Mouse (Mus musculus): Measurements from ENCODE around the gene Oosp1. TPM values are rescaled to one million over a fixed set of nuclear protein-coding genes. Genes with fewer than 3 reads are reported as not detected.

The Oosp1 gene
- polyA plus RNA-seq, 1 experiment from 2014 or later, result not detected

- no peak for ATAC-seq (ENCODE audit: insufficient read depth, low FRiP score)
- Histone ChIP-seq H3K4me3 (replicated peaks; ENCODE audit: low read length) (no peak within 1 kb of the TSS), H3K9ac (ENCODE audit: low read length) (no peak within 1 kb of the TSS), H3K27ac (ENCODE audit: low read length) (no peak within 1 kb of the TSS), H3K36me3 (ENCODE audit: control insufficient read depth, insufficient read depth, low read length) (no peaks in the 10 kb centered on the region), H3K9me3 (replicated peaks; ENCODE audit: control insufficient read depth, low read length) (no peaks in the 10 kb centered on the region), H3K27me3 (ENCODE audit: control insufficient read depth, insufficient read depth, low read length) (no peaks in the 10 kb centered on the region), H3K4me2 (ENCODE audit: low read depth, low read length) (no peak within 1 kb of the TSS), H3K4me1 (ENCODE audit: control insufficient read depth, insufficient read depth, low read length) (no peaks in the 10 kb centered on the region)
- 81% methylated on average over 2 of the region's 2 CpGs for WGBS
Observed at GRCm38 (mm10) chr19:11696755-11697154, 5.8 kb upstream of the Oosp1 start, which contains the start of gene Oosp3. Gene Oosp3, plus strand, starts transcription at chr19:11697055.

- no peak for ATAC-seq (ENCODE audit: insufficient read depth, low FRiP score)
- H3K4me1 ChIP-seq (ENCODE audit: control insufficient read depth, insufficient read depth, low read length), result no peaks in the 10 kb centered on the region
- no peak overlapping the region for H3K27ac ChIP-seq (ENCODE audit: low read length)
- H3K27me3 ChIP-seq (ENCODE audit: control insufficient read depth, insufficient read depth, low read length), result no peaks in the 10 kb centered on the region
- no peaks in the 10 kb centered on the region for H3K9me3 ChIP-seq (replicated peaks; ENCODE audit: control insufficient read depth, low read length)
- whole genome bisulfite sequencing, result 39% methylated on average over 1 of the region's 1 CpGs
- no peak overlapping the region for H3K4me3 ChIP-seq (replicated peaks; ENCODE audit: low read length)
- H3K9ac ChIP-seq (ENCODE audit: low read length), result no peak overlapping the region
- H3K4me2 ChIP-seq (ENCODE audit: low read depth, low read length), result no peak overlapping the region
- H3K36me3 ChIP-seq (ENCODE audit: control insufficient read depth, insufficient read depth, low read length), result no peaks in the 10 kb centered on the region
Observed at GRCm38 (mm10) chr19:11691454-11691853, 504 bp upstream of the Oosp1 start.

GRCm38 (mm10) chr19:11661562-11661961 is 29.4 kb downstream of the Oosp1 start:
- H3K4me3 ChIP-seq (replicated peaks; ENCODE audit: low read length), result no peak overlapping the region

GRCm38 (mm10) chr19:11660459-11660858 is 30.5 kb downstream of the Oosp1 start, which contains the start of gene Oosp2:
Gene Oosp2, minus strand, starts transcription at chr19:11660559.
- Histone ChIP-seq H3K36me3 (ENCODE audit: control insufficient read depth, insufficient read depth, low read length) (no peaks in the 10 kb centered on the region), H3K9ac (ENCODE audit: low read length) (no peak within 1 kb of the TSS), H3K4me1 (ENCODE audit: control insufficient read depth, insufficient read depth, low read length) (no peaks in the 10 kb centered on the region), H3K9me3 (replicated peaks; ENCODE audit: control insufficient read depth, low read length) (no peaks in the 10 kb centered on the region), H3K4me2 (ENCODE audit: low read depth, low read length) (no peak within 1 kb of the TSS), H3K4me3 (replicated peaks; ENCODE audit: low read length) (no peak within 1 kb of the TSS), H3K27me3 (ENCODE audit: control insufficient read depth, insufficient read depth, low read length) (no peaks in the 10 kb centered on the region), H3K27ac (ENCODE audit: low read length) (no peak within 1 kb of the TSS)
- 83% methylated on average over 5 of the region's 5 CpGs for WGBS
- no peak for ATAC-seq (ENCODE audit: insufficient read depth, low FRiP score)

More at GRCm38 (mm10) chr19:11661562-11661961, 29.4 kb downstream of the Oosp1 start:
- no peak overlapping the region for H3K27ac ChIP-seq (ENCODE audit: low read length)
- no peaks in the 10 kb centered on the region for H3K36me3 ChIP-seq (ENCODE audit: control insufficient read depth, insufficient read depth, low read length)
- no peak overlapping the region for H3K9ac ChIP-seq (ENCODE audit: low read length)
- H3K9me3 ChIP-seq (replicated peaks; ENCODE audit: control insufficient read depth, low read length), result no peaks in the 10 kb centered on the region
- no peak overlapping the region for H3K4me2 ChIP-seq (ENCODE audit: low read depth, low read length)
- no peaks in the 10 kb centered on the region for H3K27me3 ChIP-seq (ENCODE audit: control insufficient read depth, insufficient read depth, low read length)
- no peak for ATAC-seq (ENCODE audit: insufficient read depth, low FRiP score)
- H3K4me1 ChIP-seq (ENCODE audit: control insufficient read depth, insufficient read depth, low read length), result no peaks in the 10 kb centered on the region

GRCm38 (mm10) chr19:11659142-11659541 is 31.8 kb downstream of the Oosp1 start:
- no peaks in the 10 kb centered on the region for H3K27me3 ChIP-seq (ENCODE audit: control insufficient read depth, insufficient read depth, low read length)
- no peaks in the 10 kb centered on the region for H3K4me1 ChIP-seq (ENCODE audit: control insufficient read depth, insufficient read depth, low read length)

GRCm38 (mm10) chr19:11649564-11649963 is 41.4 kb downstream of the Oosp1 start:
- no peak overlapping the region for H3K4me3 ChIP-seq (replicated peaks; ENCODE audit: low read length)
- H3K9ac ChIP-seq (ENCODE audit: low read length), result no peak overlapping the region
- WGBS, result 63% methylated on average over 4 of the region's 4 CpGs
- no peaks in the 10 kb centered on the region for H3K4me1 ChIP-seq (ENCODE audit: control insufficient read depth, insufficient read depth, low read length)
- no peaks in the 10 kb centered on the region for H3K9me3 ChIP-seq (replicated peaks; ENCODE audit: control insufficient read depth, low read length)
- ATAC-seq (ENCODE audit: insufficient read depth, low FRiP score), result no peak
- no peak overlapping the region for H3K4me2 ChIP-seq (ENCODE audit: low read depth, low read length)
- no peaks in the 10 kb centered on the region for H3K27me3 ChIP-seq (ENCODE audit: control insufficient read depth, insufficient read depth, low read length)
- no peaks in the 10 kb centered on the region for H3K36me3 ChIP-seq (ENCODE audit: control insufficient read depth, insufficient read depth, low read length)
- no peak overlapping the region for H3K27ac ChIP-seq (ENCODE audit: low read length)

More at GRCm38 (mm10) chr19:11659142-11659541, 31.8 kb downstream of the Oosp1 start:
- Histone ChIP-seq H3K4me3 (replicated peaks; ENCODE audit: low read length) (no peak overlapping the region), H3K27ac (ENCODE audit: low read length) (no peak overlapping the region), H3K4me2 (ENCODE audit: low read depth, low read length) (no peak overlapping the region), H3K9me3 (replicated peaks; ENCODE audit: control insufficient read depth, low read length) (no peaks in the 10 kb centered on the region), H3K36me3 (ENCODE audit: control insufficient read depth, insufficient read depth, low read length) (no peaks in the 10 kb centered on the region), H3K9ac (ENCODE audit: low read length) (no peak overlapping the region)
- no peak for ATAC-seq (ENCODE audit: insufficient read depth, low FRiP score)
- WGBS, result 62% methylated on average over 2 of the region's 2 CpGs

- Histone ChIP-seq H3K4me1 (ENCODE audit: control insufficient read depth, insufficient read depth, low read length) (no peaks in the 10 kb centered on the region), H3K4me3 (replicated peaks; ENCODE audit: low read length) (no peak overlapping the region), H3K4me2 (ENCODE audit: low read depth, low read length) (no peak overlapping the region), H3K9ac (ENCODE audit: low read length) (no peak overlapping the region), H3K36me3 (ENCODE audit: control insufficient read depth, insufficient read depth, low read length) (no peaks in the 10 kb centered on the region), H3K27ac (ENCODE audit: low read length) (no peak overlapping the region), H3K9me3 (replicated peaks; ENCODE audit: control insufficient read depth, low read length) (no peaks in the 10 kb centered on the region), H3K27me3 (ENCODE audit: control insufficient read depth, insufficient read depth, low read length) (no peaks in the 10 kb centered on the region)
- no peak for ATAC-seq (ENCODE audit: insufficient read depth, low FRiP score)
- 73% methylated on average over 3 of the region's 3 CpGs for WGBS
Observed at GRCm38 (mm10) chr19:11646166-11646565, 44.8 kb downstream of the Oosp1 start.

- WGBS, result 67% methylated on average over 1 of the region's 1 CpGs
- Histone ChIP-seq H3K9me3 (replicated peaks; ENCODE audit: control insufficient read depth, low read length) (no peaks in the 10 kb centered on the region), H3K27ac (ENCODE audit: low read length) (no peak within 1 kb of the TSS), H3K36me3 (ENCODE audit: control insufficient read depth, insufficient read depth, low read length) (no peaks in the 10 kb centered on the region), H3K9ac (ENCODE audit: low read length) (no peak within 1 kb of the TSS), H3K4me2 (ENCODE audit: low read depth, low read length) (no peak within 1 kb of the TSS), H3K4me3 (replicated peaks; ENCODE audit: low read length) (no peak within 1 kb of the TSS), H3K27me3 (ENCODE audit: control insufficient read depth, insufficient read depth, low read length) (no peaks in the 10 kb centered on the region), H3K4me1 (ENCODE audit: control insufficient read depth, insufficient read depth, low read length) (no peaks in the 10 kb centered on the region)
- ATAC-seq (ENCODE audit: insufficient read depth, low FRiP score), result no peak
Observed at GRCm38 (mm10) chr19:11640732-11641131, 50.2 kb downstream of the Oosp1 start, which contains the start of gene Ms4a3. Gene Ms4a3, minus strand, starts transcription at chr19:11640851.

- no peak overlapping the region for H3K27ac ChIP-seq (ENCODE audit: low read length)
- WGBS, result 78% methylated on average over 4 of the region's 4 CpGs
- H3K9ac ChIP-seq (ENCODE audit: low read length), result no peak overlapping the region
- no peak overlapping the region for H3K4me2 ChIP-seq (ENCODE audit: low read depth, low read length)
- H3K9me3 ChIP-seq (replicated peaks; ENCODE audit: control insufficient read depth, low read length), result no peaks in the 10 kb centered on the region
- no peaks in the 10 kb centered on the region for H3K27me3 ChIP-seq (ENCODE audit: control insufficient read depth, insufficient read depth, low read length)
- H3K4me1 ChIP-seq (ENCODE audit: control insufficient read depth, insufficient read depth, low read length), result no peaks in the 10 kb centered on the region
- no peaks in the 10 kb centered on the region for H3K36me3 ChIP-seq (ENCODE audit: control insufficient read depth, insufficient read depth, low read length)
- no peak for ATAC-seq (ENCODE audit: insufficient read depth, low FRiP score)
- no peak overlapping the region for H3K4me3 ChIP-seq (replicated peaks; ENCODE audit: low read length)
Observed at GRCm38 (mm10) chr19:11639038-11639437, 51.9 kb downstream of the Oosp1 start.

- 58% methylated on average over 5 of the region's 5 CpGs for WGBS
- Histone ChIP-seq H3K9ac (ENCODE audit: low read length) (no peak overlapping the region), H3K4me1 (ENCODE audit: control insufficient read depth, insufficient read depth, low read length) (no peaks in the 10 kb centered on the region), H3K4me2 (ENCODE audit: low read depth, low read length) (no peak overlapping the region), H3K27me3 (ENCODE audit: control insufficient read depth, insufficient read depth, low read length) (no peaks in the 10 kb centered on the region), H3K9me3 (replicated peaks; ENCODE audit: control insufficient read depth, low read length) (no peaks in the 10 kb centered on the region), H3K27ac (ENCODE audit: low read length) (no peak overlapping the region), H3K4me3 (replicated peaks; ENCODE audit: low read length) (no peak overlapping the region), H3K36me3 (ENCODE audit: control insufficient read depth, insufficient read depth, low read length) (no peaks in the 10 kb centered on the region)
- ATAC-seq (ENCODE audit: insufficient read depth, low FRiP score), result no peak
Observed at GRCm38 (mm10) chr19:11635572-11635971, 55.4 kb downstream of the Oosp1 start.
